Mouse (Mus musculus) megakaryocyte, embryonic 14.5 days (primary cell): Measurements from ENCODE around the gene Dusp12.

ENCODE experiments used
- FLI1 ChIP-seq: IDR thresholded peaks from 2 replicates; pipeline ENCODE4 v1.6.1; 2012; ENCODE audit warnings: low read length, inconsistent platforms, mixed read lengths
- GATA1 ChIP-seq: IDR thresholded peaks from 3 replicates; pipeline ENCODE4 v1.6.1; 2012; ENCODE audit warnings: mixed read lengths, low read length, inconsistent platforms, borderline replicate concordance

- TF ChIP-seq GATA1 (no peak), FLI1 (no peak)
These were observed 27.7 kb upstream of the Dusp12 start, which contains the start of gene Fcrlb for GRCm38 (mm10) chr1:170912891-170913615.
